33 mouse cellular contexts compared by ENCODE assay signal in genomic region chr10:46403883-46404282, GRCm38 (mm10).
"Had no signal": no experiment of that assay in that cellular context is flagged by ENCODE, and none has a peak within 500 bp of the region (broad histone marks: within the 10 kb centered on the region; RNA-seq: fewer than 3 reads in every experiment).

No protein-coding gene starts in this region.

- DNase-seq: heart, postnatal 10 days; heart, postnatal 14 days; heart, postnatal 36 days; heart, postnatal 4 days; kidney, adult 11 months; kidney, adult 18-20 months; kidney, adult 2 months; kidney, adult 8-10 months; kidney, adult 9 months; kidney, postnatal 10 days; kidney, postnatal 14 days; kidney, postnatal 25 days; kidney, postnatal 36 days; kidney, postnatal 4 days had no signal

- H3K9ac ChIP-seq: heart, embryonic 12.5 days; heart, embryonic 13.5 days; heart, embryonic 15.5 days; hindbrain, embryonic 12.5 days; hindbrain, embryonic 13.5 days; hindbrain, embryonic 14.5 days; hindbrain, embryonic 15.5 days; intestine, embryonic 15.5 days; kidney, embryonic 15.5 days had no signal

- H3K4me2 ChIP-seq: heart, embryonic 11.5 days; heart, embryonic 12.5 days; heart, embryonic 13.5 days; heart, embryonic 15.5 days; hindbrain, embryonic 12.5 days; hindbrain, embryonic 13.5 days; hindbrain, embryonic 14.5 days; hindbrain, embryonic 15.5 days; intestine, embryonic 15.5 days; kidney, embryonic 15.5 days had no signal

- H3K36me3 ChIP-seq: heart, embryonic 10.5 days; heart, embryonic 12.5 days; heart, embryonic 13.5 days; heart, embryonic 15.5 days; hindbrain, embryonic 10.5 days; hindbrain, embryonic 12.5 days; hindbrain, embryonic 13.5 days; hindbrain, embryonic 15.5 days; intestine, embryonic 15.5 days; kidney, embryonic 15.5 days had no signal

- H3K4me1 ChIP-seq: heart, embryonic 10.5 days; heart, embryonic 12.5 days; heart, embryonic 13.5 days; heart, embryonic 15.5 days; hindbrain, embryonic 10.5 days; hindbrain, embryonic 12.5 days; hindbrain, embryonic 13.5 days; hindbrain, embryonic 15.5 days; intestine, embryonic 15.5 days; kidney, embryonic 15.5 days had no signal

- H3K9me3 ChIP-seq: heart, embryonic 10.5 days; heart, embryonic 12.5 days; heart, embryonic 13.5 days; heart, embryonic 15.5 days; hindbrain, embryonic 10.5 days; hindbrain, embryonic 12.5 days; hindbrain, embryonic 13.5 days; hindbrain, embryonic 15.5 days; intestine, embryonic 15.5 days; kidney, embryonic 15.5 days had no signal

- ATAC-seq: hindbrain, embryonic 16.5 days; hindbrain, postnatal 0 days; inflammation-experienced regulatory T-cells, adult 6 months; intestine, embryonic 15.5 days; intestine, embryonic 16.5 days; intestine, postnatal 0 days had no signal

- H3K4me3 ChIP-seq: heart, embryonic 10.5 days; heart, embryonic 12.5 days; heart, embryonic 13.5 days; heart, embryonic 15.5 days; hindbrain, embryonic 10.5 days; hindbrain, embryonic 12.5 days; hindbrain, embryonic 13.5 days; hindbrain, embryonic 15.5 days; intestine, embryonic 15.5 days; kidney, embryonic 15.5 days; left cerebral cortex, adult 2 months had no signal

- H3K27me3 ChIP-seq: heart, embryonic 12.5 days; heart, embryonic 13.5 days; heart, embryonic 15.5 days; hindbrain, embryonic 12.5 days; hindbrain, embryonic 13.5 days; hindbrain, embryonic 15.5 days; intestine, embryonic 15.5 days; kidney, embryonic 15.5 days had no signal

- H3K27ac ChIP-seq: heart, embryonic 10.5 days; heart, embryonic 13.5 days; heart, embryonic 15.5 days; hindbrain, embryonic 10.5 days; hindbrain, embryonic 12.5 days; hindbrain, embryonic 13.5 days; hindbrain, embryonic 14.5 days; hindbrain, embryonic 15.5 days; hindbrain, postnatal 0 days; intestine, embryonic 15.5 days; kidney, embryonic 15.5 days; kidney, postnatal 0 days; left cerebral cortex, adult 2 months had no signal
